Mouse (Mus musculus): ENCODE measurements around the gene Mylk.

DNA sequence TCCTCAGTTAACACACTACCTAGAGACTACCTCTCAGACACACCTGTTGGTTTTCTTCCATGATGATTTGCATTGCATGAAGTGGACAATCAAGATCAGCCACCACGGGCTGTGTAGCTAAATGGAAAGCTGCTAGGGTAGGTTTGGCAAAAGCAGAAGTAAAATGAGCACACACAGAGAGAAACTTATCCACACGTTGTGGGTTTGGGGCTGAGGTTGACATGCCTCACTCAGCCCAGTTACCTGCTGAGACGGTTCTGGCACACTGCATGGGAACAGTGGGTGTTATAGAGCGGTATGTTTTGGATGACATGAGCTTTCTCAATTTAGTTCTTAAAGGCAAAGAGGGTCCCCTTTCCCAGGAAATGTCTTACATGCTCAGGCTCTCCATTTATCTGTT lies 25.1 kb downstream of the Mylk start:
- no peak for TF ChIP-seq CTCF (IDR thresholded peaks at IDR 0.05; ENCODE audit: low read depth, low read length)
- no peak for TF ChIP-seq POLR2A (IDR thresholded peaks at IDR 0.05; ENCODE audit: borderline replicate concordance, low read depth, low read length)
